Mouse (Mus musculus): ENCODE data around the gene B3gnt5. TPM values are rescaled to one million over a fixed set of nuclear protein-coding genes. Genes with fewer than 3 reads are reported as not detected.

Gene B3gnt5
- polyA plus RNA-seq, 1 experiment from 2014 or later = 51.6 TPM

DNA sequence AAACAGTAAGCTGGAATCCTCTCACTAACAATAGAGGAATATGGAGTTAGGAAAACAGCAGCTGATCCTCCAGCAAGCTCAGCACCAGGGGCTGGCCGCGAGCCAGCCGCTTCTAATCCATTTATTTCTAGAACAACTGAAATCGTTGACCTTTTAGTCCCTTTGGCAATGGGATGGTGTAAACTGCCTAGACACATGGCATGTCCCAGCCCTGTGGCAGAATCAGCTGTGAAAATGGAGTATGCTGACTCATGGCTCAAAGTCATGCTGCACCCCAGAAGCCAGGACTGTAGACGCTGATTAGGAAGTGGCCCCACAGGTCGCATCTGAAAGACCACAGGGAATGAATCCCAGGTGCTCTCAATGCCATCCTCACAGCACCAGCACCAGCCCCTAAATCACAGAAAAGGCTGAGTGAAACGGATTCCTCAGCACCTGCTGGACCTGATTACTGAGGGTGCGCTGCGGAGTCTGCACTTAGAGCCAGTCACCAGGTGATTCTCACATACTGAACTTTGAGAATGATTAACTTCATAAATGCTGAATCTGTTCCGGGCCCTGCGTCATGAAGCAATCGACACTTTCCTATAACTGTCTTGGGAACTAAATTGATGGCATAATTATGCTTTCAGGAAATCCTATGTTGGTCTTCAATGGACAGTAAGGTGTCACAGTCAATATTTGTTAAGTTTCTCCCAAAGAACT is 26.5 kb downstream of the B3gnt5 start:
- no peak overlapping the region for H3K4me2 ChIP-seq (ENCODE audit: low read depth)
- WGBS = 77% methylated on average over 12 of the region's 12 CpGs
- H3K36me3 ChIP-seq (ENCODE audit: control insufficient read depth, insufficient read depth, low read length) = no peaks in the 10 kb centered on the region
- no peaks in the 10 kb centered on the region for H3K4me1 ChIP-seq (ENCODE audit: control insufficient read depth, insufficient read depth, low read length)
- H3K27ac ChIP-seq (ENCODE audit: low read depth, low read length) = no peak overlapping the region
- H3K27me3 ChIP-seq (ENCODE audit: control insufficient read depth, insufficient read depth, low read length) = no peaks in the 10 kb centered on the region
- DNase-seq (ENCODE audit: low spot score) = no peak
- no peak for ATAC-seq (ENCODE audit: insufficient read depth, low FRiP score, low TSS enrichment)
- H3K4me3 ChIP-seq (ENCODE audit: low read depth, low read length) = no peak overlapping the region
- H3K9ac ChIP-seq (ENCODE audit: low read length) = no peak overlapping the region
- H3K9me3 ChIP-seq (ENCODE audit: control insufficient read depth, low read length) = no peaks in the 10 kb centered on the region

DNA sequence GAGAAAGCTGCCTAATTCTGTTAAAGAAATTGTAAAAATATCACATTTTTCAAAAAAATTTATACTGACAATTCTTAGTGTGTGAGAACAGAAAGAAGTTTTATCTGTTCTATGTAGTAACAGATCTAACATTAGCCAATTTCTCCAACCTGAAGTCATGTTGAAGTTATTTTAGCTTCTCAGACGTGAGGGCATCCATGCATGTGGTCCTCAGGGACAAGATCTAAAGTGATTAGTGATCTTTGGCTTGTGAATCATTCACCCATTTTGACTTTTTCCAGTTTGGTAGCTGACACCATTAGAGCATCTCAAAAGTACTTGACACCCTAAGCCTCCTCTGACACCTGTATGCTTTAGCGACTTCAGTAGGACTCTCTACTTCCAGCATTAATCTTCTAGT is 29.9 kb downstream of the B3gnt5 start:
- DNase-seq (ENCODE audit: low spot score) (no peak), ATAC-seq (ENCODE audit: insufficient read depth, low FRiP score, low TSS enrichment) (no peak)
- H3K4me2 ChIP-seq (ENCODE audit: low read depth) = no peak overlapping the region
- no peaks in the 10 kb centered on the region for H3K27me3 ChIP-seq (ENCODE audit: control insufficient read depth, insufficient read depth, low read length)
- WGBS = 79% methylated on average over 2 of the region's 2 CpGs
- no peak overlapping the region for H3K27ac ChIP-seq (ENCODE audit: low read depth, low read length)
- H3K9ac ChIP-seq (ENCODE audit: low read length) = no peak overlapping the region
- H3K4me3 ChIP-seq (ENCODE audit: low read depth, low read length) = no peak overlapping the region
- no peaks in the 10 kb centered on the region for H3K4me1 ChIP-seq (ENCODE audit: control insufficient read depth, insufficient read depth, low read length)
- no peaks in the 10 kb centered on the region for H3K9me3 ChIP-seq (ENCODE audit: control insufficient read depth, low read length)
- no peaks in the 10 kb centered on the region for H3K36me3 ChIP-seq (ENCODE audit: control insufficient read depth, insufficient read depth, low read length)

DNA sequence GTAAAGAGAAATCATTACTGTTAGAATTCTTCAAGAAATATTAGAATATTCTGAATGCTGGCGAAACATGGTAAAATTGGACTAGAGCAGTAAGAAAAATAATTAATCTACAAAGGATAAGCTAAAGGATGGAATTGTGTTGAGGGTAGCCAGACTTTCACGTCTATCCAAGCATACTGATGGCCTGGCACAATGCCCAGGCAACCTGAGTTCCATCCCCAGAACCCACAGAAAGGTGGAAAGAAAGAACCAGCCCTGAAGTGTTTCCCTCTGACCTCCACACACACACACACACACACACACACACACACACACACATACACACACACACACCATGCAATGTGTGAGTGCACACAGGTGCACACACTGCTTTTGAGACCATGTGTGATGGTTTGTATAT is 58.8 kb downstream of the B3gnt5 start:
- WGBS = 94% methylated on average over 2 of the region's 2 CpGs
- no peaks in the 10 kb centered on the region for H3K9me3 ChIP-seq (ENCODE audit: control insufficient read depth, low read length)
- no peak overlapping the region for H3K4me2 ChIP-seq (ENCODE audit: low read depth)

More for the DNA sequence above, 58.8 kb downstream of the B3gnt5 start:
- DNase-seq (ENCODE audit: low spot score) (no peak), ATAC-seq (ENCODE audit: insufficient read depth, low FRiP score, low TSS enrichment) (no peak)
- no peak overlapping the region for H3K27ac ChIP-seq (ENCODE audit: low read depth, low read length)
- H3K27me3 ChIP-seq (ENCODE audit: control insufficient read depth, insufficient read depth, low read length) = no peaks in the 10 kb centered on the region
- no peaks in the 10 kb centered on the region for H3K4me1 ChIP-seq (ENCODE audit: control insufficient read depth, insufficient read depth, low read length)
- no peaks in the 10 kb centered on the region for H3K36me3 ChIP-seq (ENCODE audit: control insufficient read depth, insufficient read depth, low read length)
- no peak overlapping the region for H3K4me3 ChIP-seq (ENCODE audit: low read depth, low read length)
- H3K9ac ChIP-seq (ENCODE audit: low read length) = no peak overlapping the region

Other genes with a start within 250 kb of the B3gnt5 start
- not detected in 2 replicates for gene Olfr167, start 237.9 kb upstream of the B3gnt5 start, polyA plus RNA-seq (2014; fragmentation: Nextera tagmentation; extraction: Ambion mirVana)
- gene Olfr168, start 224.7 kb upstream of the B3gnt5 start, polyA plus RNA-seq (2014; fragmentation: Nextera tagmentation; extraction: Ambion mirVana) = not detected in 2 replicates
- not detected in 2 replicates for gene Olfr169, start 188.4 kb upstream of the B3gnt5 start, polyA plus RNA-seq (2014; fragmentation: Nextera tagmentation; extraction: Ambion mirVana)
- gene Olfr170, start 148.3 kb upstream of the B3gnt5 start, polyA plus RNA-seq (2014; fragmentation: Nextera tagmentation; extraction: Ambion mirVana) = not detected in 2 replicates
- gene Olfr171, start 130.3 kb upstream of the B3gnt5 start, polyA plus RNA-seq (2014; fragmentation: Nextera tagmentation; extraction: Ambion mirVana) = not detected in 2 replicates
- gene Lamp3, start 53.8 kb upstream of the B3gnt5 start, polyA plus RNA-seq (2014; fragmentation: Nextera tagmentation; extraction: Ambion mirVana) = not detected in 2 replicates
- 8.1 and 9.7 TPM in 2 replicates for gene Klhl6, start 222.8 kb downstream of the B3gnt5 start, polyA plus RNA-seq (2014; fragmentation: Nextera tagmentation; extraction: Ambion mirVana)